Mouse (Mus musculus) cerebellum, adult 2 months (tissue): Measurements from ENCODE around the gene Slc8a1.

Experiments
- CTCF ChIP-seq: fragments of 200-500 bp; IDR thresholded peaks from 2 replicates; pipeline ENCODE4 v1.5.1; 2011; ENCODE audit warnings: low read depth, mild to moderate bottlenecking, control low read depth, low read length, moderate library complexity, borderline replicate concordance; ENCODE audit not compliant: insufficient read depth
- POLR2A ChIP-seq: fragments of 200-500 bp; IDR thresholded peaks from 2 replicates; pipeline ENCODE4 v1.6.1; 2011; ENCODE audit warnings: low read length, control low read depth, borderline replicate concordance; ENCODE audit not compliant: insufficient read depth

GRCm38 (mm10) chr17:81536093-81536492 is 202.1 kb downstream of the Slc8a1 start:
- TF ChIP-seq CTCF, result no peak
- TF ChIP-seq POLR2A, result no peak
